Mouse (Mus musculus) limb, embryonic 13.5 days (tissue): ENCODE data around the gene Gm15080. TPM values are rescaled to one million over a fixed set of nuclear protein-coding genes. Genes with fewer than 3 reads are reported as not detected.
"Not testable (repeated sequence)": the region's sequence is repeated elsewhere in the genome, so short reads cannot be mapped to it uniquely, and the experiment has no call there.

Experiments used
- ATAC-seq: fragments of 200-750 bp; cut with Nextera tagmentation; 2 replicates; pipeline ENCODE4 v1.8.0; 2017; ENCODE audit warnings: low read depth, moderate number of reproducible peaks, moderate TSS enrichment; ENCODE audit not compliant: low FRiP score
- H3K27ac ChIP-seq: fragments of 300-500 bp; sonication (generic); 2 replicates; pipeline ENCODE4 v1.5.1; 2015; ENCODE audit warnings: inconsistent platforms, mild to moderate bottlenecking, moderate library complexity
- H3K27me3 ChIP-seq: fragments of 300-500 bp; sonication (generic); 2 replicates; pipeline ENCODE4 v1.6.1; 2015; ENCODE audit warnings: mild to moderate bottlenecking, inconsistent platforms
- H3K36me3 ChIP-seq: fragments of 300-500 bp; sonication (generic); 2 replicates; pipeline ENCODE4 v1.6.1; 2015; ENCODE audit warnings: inconsistent platforms, mild to moderate bottlenecking, moderate library complexity
- H3K4me1 ChIP-seq: fragments of 300-500 bp; sonication (generic); 2 replicates; pipeline ENCODE4 v1.6.1; 2015; ENCODE audit warnings: inconsistent platforms
- H3K4me2 ChIP-seq: fragments of 300-500 bp; sonication (generic); replicated peaks from 2 replicates; pipeline ENCODE4 v1.6.1; 2015; ENCODE audit warnings: inconsistent platforms, mild to moderate bottlenecking, moderate library complexity
- H3K4me3 ChIP-seq: fragments of 300-500 bp; sonication (generic); 2 replicates; pipeline ENCODE4 v1.5.1; 2015; ENCODE audit warnings: moderate library complexity, mild to moderate bottlenecking, inconsistent platforms
- H3K9ac ChIP-seq: fragments of 300-500 bp; sonication (generic); 2 replicates; pipeline ENCODE4 v1.6.1; 2015; ENCODE audit warnings: mild to moderate bottlenecking, inconsistent platforms
- H3K9me3 ChIP-seq: fragments of 300-500 bp; sonication (generic); 2 replicates; pipeline ENCODE4 v1.6.1; 2016; ENCODE audit warnings: inconsistent platforms
- WGBS: fragments of 180-500 bp; shearing (Covaris S2); methylation state at CpG from one replicate; pipeline ENCODE4 v1.1.7; 2015; 5-methylcytosine and 5-hydroxymethylcytosine counted together
- polyA plus RNA-seq: library from polyadenylated mRNA; unstranded; fragments of >200 nt; fragmentation: Nextera tagmentation; extraction: Ambion mirVana; gene quantifications from 2 replicates; pipeline ENCODE4 v1.2.1, GENCODE M21; 2015

Gm15080 gene
- polyA plus RNA-seq, result not detected in 2 replicates

DNA sequence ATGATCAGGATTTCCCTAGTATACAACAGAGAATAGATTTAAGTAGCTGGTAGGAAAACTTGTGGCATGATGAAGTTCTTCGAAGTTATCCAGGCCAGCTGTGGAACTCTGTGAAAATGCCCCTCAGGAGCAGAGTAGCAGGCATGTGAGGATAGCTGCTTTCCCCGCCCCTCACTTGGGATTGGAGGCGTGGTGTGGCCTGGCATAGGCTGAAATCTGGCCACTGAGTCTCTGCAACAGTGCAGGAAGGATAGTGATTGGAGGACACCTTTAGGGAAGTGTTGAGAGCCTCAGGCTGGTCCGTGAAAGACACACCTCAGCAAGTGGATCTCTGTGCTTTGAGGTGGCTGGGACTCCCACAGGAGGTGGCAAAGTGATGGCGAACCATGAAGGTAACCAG, at the start of gene Gm15080:
TSS of gene Gm15080 (plus strand) at position 301 of the 400 bp plus-strand sequence.
- H3K9ac ChIP-seq, H3K4me1 ChIP-seq, H3K27ac ChIP-seq, H3K27me3 ChIP-seq, H3K36me3 ChIP-seq, H3K9me3 ChIP-seq, ATAC-seq, H3K4me3 ChIP-seq, H3K4me2 ChIP-seq: not testable (repeated sequence)
- WGBS, result 67% methylated on average over 1 of the region's 5 CpGs

Other genes starting within 250 kb of the Gm15080 start
- gene Gm15128, start 227.0 kb upstream of the Gm15080 start, polyA plus RNA-seq, result not detected in 2 replicates
- gene Gm15107, start 187.7 kb downstream of the Gm15080 start, polyA plus RNA-seq, result not detected in 2 replicates